Mouse (Mus musculus) olfactory bulb, adult 2 months (tissue): ENCODE data around the gene Ralgapa2.

ENCODE experiments used
- CTCF ChIP-seq: fragments of 200-500 bp; IDR thresholded peaks from 2 replicates; pipeline ENCODE4 v1.5.1; 2012; ENCODE audit warnings: low read depth, mild to moderate bottlenecking, low read length, moderate library complexity; ENCODE audit not compliant: insufficient read depth
- POLR2A ChIP-seq: fragments of 200-500 bp; IDR thresholded peaks from 2 replicates; pipeline ENCODE4 v1.6.1; 2012; ENCODE audit warnings: mild to moderate bottlenecking, low read depth, low read length, moderate library complexity; ENCODE audit not compliant: insufficient read depth

GRCm38 (mm10) chr2:146407078-146407477, 105.1 kb downstream of the Ralgapa2 start:
- TF ChIP-seq CTCF, result no peak
- no peak for TF ChIP-seq POLR2A
